Mouse (Mus musculus) layer of hippocampus, postnatal 14 days (tissue): ENCODE results near the gene Avil. TPM values are rescaled to one million over a fixed set of nuclear protein-coding genes. Genes with fewer than 3 reads are reported as not detected.

ENCODE experiments used
- DNase-seq, 2 experiments: peaks; one replicate each; pipeline ENCODE4 v3.0.0; 2021 to 2022; ENCODE audit warnings: low spot score in 2 of 2, mixed read lengths in 1 of 2
- total RNA-seq, 2 experiments: library from RNA; stranded (reverse); gene quantifications; 2 replicates each; pipeline ENCODE4 v1.2.3; 2021

The Avil gene
- total RNA-seq, 2 experiments from 2014 or later, result 0.48 to 0.62 TPM

GRCm38 (mm10) chr10:127017071-127017470 lies 16.6 kb downstream of the Avil start:
- no peak for DNase-seq

DNA sequence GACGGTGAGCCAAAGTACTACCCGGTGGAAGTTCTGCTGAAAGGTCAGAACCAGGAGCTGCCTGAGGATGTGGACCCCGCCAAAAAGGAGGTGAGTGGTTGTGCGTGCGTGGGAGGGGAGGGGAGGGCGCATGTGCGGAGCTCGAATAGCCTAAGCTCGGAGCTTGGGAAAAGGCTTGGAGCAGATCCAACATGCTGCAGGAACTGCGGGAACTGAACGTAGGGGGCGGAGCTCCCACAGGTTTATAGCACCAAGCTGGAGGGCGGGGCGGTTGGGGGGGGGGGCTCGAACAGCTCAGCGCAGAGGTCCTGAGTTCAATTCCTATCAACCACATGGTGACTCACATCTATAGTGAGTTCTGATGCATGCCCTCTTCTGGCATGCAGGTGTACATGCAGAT lies 17.9 kb downstream of the Avil start:
- no peak for DNase-seq

DNA sequence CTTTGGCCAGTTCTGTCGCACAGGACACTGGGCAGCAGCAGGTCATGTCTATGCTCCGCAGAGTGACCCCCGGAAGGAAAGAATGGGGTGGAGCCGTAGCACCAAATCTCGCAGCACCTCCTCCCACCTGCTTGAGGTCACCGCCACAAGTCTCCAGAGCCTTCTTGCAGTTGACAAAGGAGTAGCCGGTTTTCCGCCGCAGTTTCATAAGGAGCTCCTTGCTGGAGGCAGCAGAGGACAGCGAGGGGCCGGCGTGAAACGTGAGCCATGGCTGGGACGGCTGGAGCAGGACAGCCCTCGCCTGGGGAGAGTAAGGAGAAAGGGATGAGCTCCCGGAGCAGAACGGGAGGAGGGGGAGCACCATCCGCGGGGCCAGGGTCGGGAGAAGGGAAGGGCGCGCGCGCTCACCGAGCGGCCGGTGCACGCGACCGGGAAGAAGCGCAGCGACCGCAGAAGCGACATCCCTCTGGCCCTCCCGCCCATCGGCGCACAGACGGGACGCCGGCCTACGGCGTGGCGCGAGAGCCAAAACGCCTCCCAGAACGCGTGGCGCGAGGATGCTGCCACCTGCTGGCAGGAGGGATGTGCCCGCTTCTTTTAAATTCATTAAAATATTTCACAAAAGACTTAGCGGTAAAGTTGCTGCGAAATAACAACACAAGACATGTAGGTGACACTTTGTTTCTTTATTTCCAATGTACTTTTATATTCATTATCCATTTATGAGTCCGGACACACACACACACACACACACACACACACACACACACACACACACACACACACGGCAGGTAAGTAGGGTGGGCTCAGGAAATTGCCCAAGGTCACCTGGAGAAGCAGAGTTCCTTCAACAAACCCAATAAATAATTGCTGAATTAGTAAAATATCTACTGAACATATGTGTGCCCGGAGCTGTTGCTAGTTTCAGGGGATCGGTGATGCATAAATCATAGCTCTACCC lies 30.1 kb downstream of the Avil start, which contains the start of gene Tsfm:
Gene Tsfm, minus strand, starts transcription at position 505 of the 961 bp plus-strand sequence.
- DNase-seq, result peak; percentile 87 to 94

DNA sequence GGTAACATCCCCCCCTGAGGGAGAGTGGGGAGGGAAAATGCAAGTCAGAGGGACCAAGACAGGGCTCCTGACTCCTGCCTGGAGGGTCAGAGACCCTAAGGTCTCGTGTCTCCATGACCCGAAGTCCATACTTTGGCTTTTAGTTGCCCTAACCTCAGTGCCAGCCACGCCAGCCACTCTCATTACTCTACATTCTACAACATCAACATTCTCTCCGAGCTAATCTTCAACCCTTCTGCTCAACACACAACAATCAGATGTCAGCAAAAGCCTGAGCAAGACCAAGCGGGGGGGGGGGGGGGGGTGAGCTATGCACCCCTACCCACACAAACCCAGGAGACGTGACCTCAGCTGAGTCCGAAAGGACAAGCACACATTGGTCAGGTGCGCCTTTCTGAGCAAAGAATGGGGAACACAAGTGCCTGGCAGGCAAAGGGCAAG lies 32.8 kb downstream of the Avil start:
- DNase-seq, result no peak

- no peak for DNase-seq
Measured at GRCm38 (mm10) chr10:127036273-127036672, 35.8 kb downstream of the Avil start.

GRCm38 (mm10) chr10:127037641-127038040 lies 37.1 kb downstream of the Avil start:
- no peak for DNase-seq

GRCm38 (mm10) chr10:127040569-127041214 lies 40.2 kb downstream of the Avil start:
- DNase-seq, result no peak

DNA sequence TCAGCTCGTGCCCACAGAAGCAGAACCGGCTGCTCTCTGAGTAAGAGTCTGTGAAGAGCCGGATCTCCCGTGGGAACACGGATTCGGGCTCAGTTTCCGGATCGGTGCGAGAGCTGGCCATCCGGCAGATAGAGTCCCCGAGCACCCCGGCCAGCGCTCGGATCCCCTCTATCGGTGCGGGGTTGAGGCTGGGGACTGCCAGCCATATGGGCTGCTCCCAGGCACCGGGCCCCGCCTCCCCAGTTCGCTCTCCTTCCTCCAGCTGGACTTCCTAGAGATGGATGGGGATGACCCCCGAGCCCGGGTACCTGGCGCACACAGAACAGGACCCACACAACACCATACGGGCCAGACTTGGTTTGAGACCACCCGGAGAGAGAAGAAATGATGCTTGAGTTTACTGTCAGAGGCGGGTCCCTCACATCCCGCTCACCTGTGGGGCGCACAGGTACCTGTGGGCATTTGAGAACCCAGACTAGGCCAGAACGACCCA lies 40.8 kb downstream of the Avil start, which contains the start of the genes Mettl1 and Eef1akmt3:
Gene Mettl1, plus strand, starts transcription at position 141 of the 493 bp plus-strand sequence.
Gene Eef1akmt3, minus strand, starts transcription at position 240 of the 493 bp plus-strand sequence.
- no peak for DNase-seq

DNA sequence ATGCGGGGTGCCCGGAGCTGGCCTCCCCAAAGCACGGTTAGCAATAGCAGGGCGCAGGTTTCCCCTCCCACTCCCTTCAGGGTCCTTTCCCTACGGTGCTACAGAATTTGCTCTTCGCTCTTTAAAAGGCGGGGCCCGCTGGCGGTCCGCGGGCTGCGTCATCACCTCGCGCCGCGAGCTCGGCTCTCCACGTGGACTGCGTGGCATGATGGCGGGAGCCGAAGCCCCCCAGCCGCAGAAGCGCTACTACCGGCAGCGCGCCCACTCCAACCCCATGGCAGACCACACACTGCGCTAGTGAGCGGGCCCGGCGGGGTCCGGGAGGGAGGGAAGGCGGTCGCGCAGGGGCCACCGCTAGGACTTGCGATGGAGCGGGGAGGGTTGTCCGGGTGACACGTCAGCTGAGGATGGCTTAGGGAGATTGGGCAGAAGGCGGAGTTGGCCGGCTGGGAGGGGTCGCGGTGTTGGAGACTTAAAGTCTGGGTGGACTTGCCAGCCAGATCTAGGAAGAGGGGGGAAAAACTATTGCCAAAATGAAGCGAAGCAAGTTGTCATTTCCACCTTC lies 41.3 kb downstream of the Avil start:
- DNase-seq, result peak; percentile 91 to 93

- no peak for DNase-seq
Measured at GRCm38 (mm10) chr10:127042468-127043115, 42.1 kb downstream of the Avil start.

- no peak for DNase-seq
Measured at GRCm38 (mm10) chr10:127043187-127043586, 42.7 kb downstream of the Avil start.

- DNase-seq, result no peak
Measured at GRCm38 (mm10) chr10:127047954-127048353, 47.4 kb downstream of the Avil start, which contains the start of gene Cyp27b1. Cyp27b1 (plus strand) TSS chr10:127048250.

DNA sequence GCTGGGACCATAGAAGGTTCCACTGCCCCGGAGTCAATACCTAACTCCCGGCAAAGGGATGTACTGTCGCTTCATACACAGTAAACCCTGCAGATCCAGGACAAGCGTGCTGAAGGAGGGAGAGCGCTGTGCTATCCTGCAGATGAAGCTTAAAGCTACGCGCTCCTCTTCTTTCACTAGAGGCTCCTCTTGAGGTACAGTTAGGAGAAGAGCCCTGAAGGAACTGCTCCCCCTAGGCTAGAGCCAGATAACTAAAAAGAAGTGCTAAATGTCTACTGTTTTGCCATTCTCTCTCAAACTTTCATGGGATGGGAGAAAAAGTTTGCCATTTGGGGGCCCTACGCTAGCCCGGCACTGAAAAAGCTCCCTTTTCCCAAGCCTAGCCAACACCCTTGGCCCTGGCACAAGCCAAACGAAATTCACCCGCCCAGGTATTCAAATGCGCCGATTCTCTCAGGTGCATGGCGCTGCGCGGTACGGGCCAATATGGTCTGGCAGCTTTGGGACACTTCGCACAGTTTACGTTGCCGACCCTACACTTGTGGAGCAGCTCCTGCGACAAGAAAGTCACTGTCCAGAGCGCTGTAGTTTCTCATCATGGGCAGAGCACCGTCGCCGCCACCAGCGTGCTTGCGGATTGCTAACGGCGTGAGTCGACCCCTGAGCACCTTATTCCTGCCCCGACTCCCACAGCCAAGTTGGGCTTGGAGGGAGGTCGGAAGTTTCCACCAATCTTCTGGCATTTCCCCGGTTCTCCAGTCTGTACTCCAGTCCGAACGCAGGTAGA lies 48.3 kb downstream of the Avil start:
- no peak for DNase-seq

GRCm38 (mm10) chr10:127049395-127050118 lies 49.0 kb downstream of the Avil start:
- no peak for DNase-seq

DNA sequence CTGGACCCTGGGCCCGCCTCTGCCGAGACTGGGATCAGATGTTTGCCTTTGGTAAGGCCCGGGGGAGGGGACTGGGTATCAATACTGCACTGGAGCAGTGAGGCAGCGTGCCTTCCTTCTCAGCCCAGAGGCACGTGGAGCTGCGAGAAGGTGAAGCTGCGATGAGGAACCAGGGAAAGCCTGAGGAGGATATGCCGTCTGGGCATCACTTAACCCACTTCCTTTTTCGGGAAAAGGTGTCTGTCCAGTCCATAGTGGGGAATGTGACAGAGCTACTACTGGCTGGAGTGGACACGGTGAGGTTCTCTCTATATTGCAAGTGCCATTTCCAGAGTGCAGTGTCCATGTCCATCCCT lies 49.6 kb downstream of the Avil start:
- no peak for DNase-seq

GRCm38 (mm10) chr10:127054646-127055045 lies 54.1 kb downstream of the Avil start:
- DNase-seq, result no peak

DNA sequence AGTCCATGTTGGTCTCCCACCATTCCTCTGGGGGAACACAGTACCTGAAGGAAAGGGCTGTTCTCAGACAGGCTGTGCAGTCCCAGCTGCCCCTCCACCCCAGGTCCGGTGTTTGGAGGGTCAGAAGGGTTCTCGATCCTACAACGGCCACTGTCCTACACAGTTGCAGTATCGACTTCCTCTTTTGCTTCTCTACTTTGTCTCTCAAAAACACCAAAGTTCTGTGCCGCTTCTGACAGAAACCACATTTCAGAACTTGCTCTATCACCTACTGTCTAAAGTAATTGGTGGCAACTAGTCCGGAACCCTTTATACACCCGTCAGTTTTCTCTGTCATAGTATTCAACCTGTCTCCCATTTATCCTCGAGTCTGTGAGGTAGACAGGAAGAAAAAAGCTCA lies 54.9 kb downstream of the Avil start:
- DNase-seq, result no peak

GRCm38 (mm10) chr10:127056490-127056889 lies 56.0 kb downstream of the Avil start:
- no peak for DNase-seq

DNA sequence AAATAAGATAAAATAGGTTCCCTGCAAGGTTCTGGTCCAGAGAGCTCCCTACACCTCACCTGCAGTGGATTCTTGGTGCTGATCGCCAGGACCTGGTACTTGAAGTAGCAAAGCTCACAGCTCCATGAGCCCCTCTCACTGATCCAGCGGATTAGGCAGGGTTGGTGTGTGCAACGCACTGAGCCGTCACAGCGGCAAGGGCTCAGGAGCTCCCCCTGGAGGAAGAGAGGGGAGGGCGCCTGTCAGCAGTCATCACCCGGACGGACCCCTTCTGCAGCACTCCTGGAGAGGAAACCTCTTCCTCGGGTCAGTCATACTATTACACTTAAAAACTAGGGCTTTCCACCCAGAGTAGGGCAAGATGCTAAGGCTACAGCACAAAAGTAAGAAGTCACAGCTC lies 57.7 kb downstream of the Avil start:
- DNase-seq, result peak; percentile 69 to 83
